Mouse (Mus musculus) heart, embryonic 12.5 days (tissue): ENCODE data around the gene Fam213a. TPM values are rescaled to one million over a fixed set of nuclear protein-coding genes. Genes with fewer than 3 reads are reported as not detected.

ENCODE experiments used
- ATAC-seq: fragments of 200-750 bp; cut with Nextera tagmentation; 2 replicates; pipeline ENCODE4 v1.8.0; 2017; ENCODE audit warnings: moderate TSS enrichment, moderate library complexity; ENCODE audit not compliant: insufficient number of reproducible peaks, low FRiP score
- H3K27ac ChIP-seq: fragments of 300-500 bp; sonication (generic); 2 replicates; pipeline ENCODE4 v1.5.1; 2016; ENCODE audit warnings: mild to moderate bottlenecking, moderate library complexity; ENCODE audit not compliant: poor library complexity, severe bottlenecking
- H3K27me3 ChIP-seq: fragments of 300-500 bp; sonication (generic); replicated peaks from 2 replicates; pipeline ENCODE4 v1.6.1; 2016; ENCODE audit warnings: mild to moderate bottlenecking, moderate library complexity
- H3K36me3 ChIP-seq: fragments of 300-500 bp; sonication (generic); 2 replicates; pipeline ENCODE4 v1.6.1; 2016; ENCODE audit warnings: mild to moderate bottlenecking, moderate library complexity
- H3K4me1 ChIP-seq: fragments of 300-500 bp; sonication (generic); replicated peaks from 2 replicates; pipeline ENCODE4 v1.6.1; 2016; ENCODE audit warnings: mild to moderate bottlenecking
- H3K4me2 ChIP-seq: fragments of 300-500 bp; sonication (generic); 2 replicates; pipeline ENCODE4 v1.6.1; 2016; ENCODE audit warnings: mild to moderate bottlenecking, moderate library complexity
- H3K4me3 ChIP-seq: fragments of 300-500 bp; sonication (generic); 2 replicates; pipeline ENCODE4 v1.5.1; 2016; ENCODE audit warnings: mild to moderate bottlenecking
- H3K9ac ChIP-seq: fragments of 300-500 bp; sonication (generic); 2 replicates; pipeline ENCODE4 v1.6.1; 2016; ENCODE audit warnings: mild to moderate bottlenecking, moderate library complexity
- H3K9me3 ChIP-seq: fragments of 300-500 bp; sonication (generic); replicated peaks from 2 replicates; pipeline ENCODE4 v1.6.1; 2016; ENCODE audit warnings: mild to moderate bottlenecking, moderate library complexity
- WGBS: fragments of 180-500 bp; shearing (Covaris S2); methylation state at CpG from one replicate; pipeline ENCODE4 v1.1.7; 2016; 5-methylcytosine and 5-hydroxymethylcytosine counted together
- polyA plus RNA-seq: library from polyadenylated mRNA; unstranded; fragments of >200 nt; fragmentation: Nextera tagmentation; extraction: Ambion mirVana; gene quantifications from 2 replicates; pipeline ENCODE4 v1.2.1, GENCODE M21; 2016

Fam213a gene
- polyA plus RNA-seq, 1 experiment from 2014 or later = 58.7 TPM

DNA sequence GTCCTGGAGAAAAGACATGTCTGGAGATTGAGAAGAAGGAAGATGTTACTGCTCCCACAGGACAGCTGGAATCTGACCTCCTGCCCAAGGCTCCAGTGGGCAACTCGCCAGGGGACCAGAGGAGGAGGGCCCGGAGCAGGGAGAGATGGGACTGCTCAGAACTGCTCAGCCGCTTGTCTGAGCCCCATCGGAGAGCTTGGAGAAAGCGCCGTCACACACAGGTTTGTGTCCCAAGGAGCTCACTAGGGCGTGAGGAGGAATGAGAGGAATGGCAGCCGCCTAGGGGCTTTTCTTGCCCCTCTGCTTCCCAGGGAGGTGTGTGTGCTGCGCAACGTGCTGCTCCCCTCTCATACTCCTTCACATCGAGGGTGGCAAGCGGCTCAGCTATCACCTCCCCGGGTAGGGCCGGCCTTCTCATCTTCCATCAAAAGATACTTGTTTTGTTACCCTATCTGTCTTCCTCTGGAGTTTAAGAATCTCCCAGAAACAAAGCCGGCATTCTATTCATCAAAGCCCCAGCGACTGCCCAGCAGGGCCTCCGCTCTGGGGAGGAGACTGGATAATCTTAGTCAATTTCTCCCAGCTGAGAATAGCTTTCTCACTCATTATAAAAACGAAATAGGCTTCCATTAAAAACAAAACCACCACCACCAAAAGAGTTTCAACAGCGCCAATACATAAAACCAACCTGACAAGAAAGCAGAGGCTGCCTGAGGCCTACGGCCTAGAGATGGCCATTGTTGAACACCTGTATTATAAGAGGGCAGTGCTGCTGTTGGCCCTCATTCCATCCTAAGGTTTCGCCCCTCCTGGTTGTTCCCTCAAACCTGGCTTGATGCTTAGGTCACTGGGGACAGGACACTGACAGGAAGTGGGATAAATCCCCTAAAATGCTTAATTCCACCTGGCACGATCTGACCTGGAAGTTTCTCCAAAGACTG, 9.1 kb downstream of the Fam213a start:
- Histone ChIP-seq H3K4me3 (peak overlapping the region; percentile 17), H3K9me3 (no peaks in the 10 kb centered on the region), H3K27me3 (no peaks in the 10 kb centered on the region), H3K27ac (no peak overlapping the region), H3K36me3 (peaks cover 11% of the 10 kb centered on the region; the same call in 1 of the 2 replicates), H3K4me1 (peaks cover 32% of the 10 kb centered on the region), H3K4me2 (peak overlapping the region; percentile 60), H3K9ac (no peak overlapping the region)
- no peak for ATAC-seq
- WGBS = 24% methylated on average over 22 of the region's 22 CpGs

DNA sequence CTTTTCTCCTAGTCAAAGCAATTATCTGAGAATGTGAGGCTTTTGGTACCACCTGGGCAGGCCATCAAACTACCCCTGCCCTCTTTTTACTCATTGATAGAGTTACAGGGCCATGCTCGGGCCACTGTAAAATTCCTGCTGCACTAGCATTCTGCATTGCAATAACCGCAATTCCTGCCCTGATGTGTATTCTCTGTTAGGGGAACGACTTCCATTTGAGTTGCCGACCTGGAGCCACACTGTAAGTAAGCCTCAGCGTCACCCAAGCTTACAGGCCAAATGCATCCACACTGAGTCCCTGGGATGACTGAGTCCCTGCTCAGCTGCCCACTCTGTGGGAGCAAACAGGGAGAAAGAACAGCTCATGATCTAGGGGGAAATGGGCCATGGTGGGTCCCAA, 12.0 kb downstream of the Fam213a start:
- ATAC-seq = no peak
- Histone ChIP-seq H3K4me2 (no peak overlapping the region), H3K27me3 (no peaks in the 10 kb centered on the region), H3K27ac (no peak overlapping the region), H3K4me1 (peaks cover 14% of the 10 kb centered on the region), H3K4me3 (no peak overlapping the region), H3K9me3 (no peaks in the 10 kb centered on the region), H3K36me3 (peaks cover 19% of the 10 kb centered on the region), H3K9ac (no peak overlapping the region)
- WGBS = 88% methylated on average over 5 of the region's 5 CpGs

DNA sequence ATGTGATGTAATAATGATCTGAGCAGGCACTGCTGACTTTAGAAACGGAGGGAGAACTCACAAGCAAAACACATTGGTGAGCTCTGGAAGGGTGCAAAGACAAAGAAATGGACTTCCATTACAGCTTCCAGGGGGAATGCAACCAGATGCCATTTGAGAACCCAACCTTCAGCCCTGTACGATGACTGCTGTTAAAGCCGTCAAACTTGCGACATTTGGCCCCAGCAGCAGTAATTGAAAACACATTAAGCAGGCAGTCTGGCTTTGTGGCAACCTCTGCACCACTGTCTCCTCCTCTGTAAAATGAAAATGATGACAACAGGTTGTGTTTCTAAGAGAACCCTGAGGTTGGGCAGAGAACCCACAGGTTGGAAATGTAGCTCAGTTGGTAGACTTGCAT, 12.8 kb downstream of the Fam213a start:
- no peak overlapping the region for H3K4me2 ChIP-seq
- H3K36me3 ChIP-seq = peaks cover 19% of the 10 kb centered on the region
- H3K27me3 ChIP-seq = no peaks in the 10 kb centered on the region
- H3K4me3 ChIP-seq = no peak overlapping the region
- peaks cover 14% of the 10 kb centered on the region for H3K4me1 ChIP-seq
- 78% methylated on average over 4 of the region's 4 CpGs for WGBS
- no peaks in the 10 kb centered on the region for H3K9me3 ChIP-seq
- ATAC-seq = no peak
- no peak overlapping the region for H3K9ac ChIP-seq
- no peak overlapping the region for H3K27ac ChIP-seq

DNA sequence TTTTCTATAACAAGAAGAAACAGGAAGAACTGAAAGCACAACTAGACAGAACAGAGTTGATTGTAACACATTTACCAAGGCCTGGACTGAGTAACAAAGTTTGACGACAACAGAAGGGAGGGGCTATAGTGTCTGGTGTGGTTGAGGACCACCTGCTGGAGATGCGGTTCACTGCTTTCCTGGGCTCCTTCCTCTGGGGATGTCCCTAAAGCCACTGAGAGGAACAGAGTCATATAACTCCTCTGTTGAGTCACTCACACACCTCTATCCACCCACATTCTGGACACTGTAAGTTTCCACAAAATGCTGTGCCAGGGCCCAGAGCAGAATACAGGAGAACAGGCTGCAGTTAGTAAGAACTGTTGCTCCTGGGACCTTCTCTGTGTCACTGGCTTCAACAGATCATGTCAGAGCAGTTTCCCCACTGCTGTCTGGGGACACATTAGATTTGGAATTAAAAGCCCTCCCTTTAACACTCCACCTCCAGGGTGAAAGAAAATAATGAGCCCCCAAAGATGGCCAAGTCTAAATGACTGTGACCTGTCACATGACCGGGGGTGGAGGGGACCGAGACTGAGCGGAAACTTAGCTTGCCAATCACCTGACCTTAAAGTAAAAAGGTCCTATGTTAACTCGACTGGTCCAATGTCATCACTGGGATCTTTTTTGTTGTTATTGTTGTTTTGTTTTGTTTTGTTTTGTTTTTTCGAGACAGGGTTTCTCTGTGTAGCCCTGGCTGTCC, 13.5 kb downstream of the Fam213a start:
- Histone ChIP-seq H3K4me1 (peaks cover 13% of the 10 kb centered on the region), H3K9me3 (no peaks in the 10 kb centered on the region), H3K27me3 (no peaks in the 10 kb centered on the region), H3K4me3 (no peak overlapping the region), H3K36me3 (peaks cover 19% of the 10 kb centered on the region), H3K4me2 (no peak overlapping the region), H3K27ac (no peak overlapping the region), H3K9ac (no peak overlapping the region)
- ATAC-seq = no peak
- 82% methylated on average over 7 of the region's 7 CpGs for WGBS

DNA sequence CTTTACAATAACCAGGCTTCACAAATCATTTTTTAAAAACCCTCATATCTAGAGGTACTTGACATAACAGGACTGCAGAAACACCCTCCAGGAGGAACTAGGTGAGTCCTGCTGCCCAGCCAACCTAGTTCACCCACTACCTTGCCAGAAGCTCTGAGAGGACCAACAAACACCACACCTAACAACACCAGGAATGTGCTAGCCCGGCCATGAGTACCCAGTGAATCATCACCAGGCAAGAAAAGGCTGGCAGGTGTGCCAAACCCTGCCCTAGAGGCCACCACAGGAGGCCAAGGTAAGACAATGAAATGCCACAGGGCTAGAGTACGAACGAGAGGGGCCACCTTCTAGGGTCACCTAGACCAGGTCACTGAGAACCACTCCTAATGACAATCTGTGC, 17.4 kb downstream of the Fam213a start:
- Histone ChIP-seq H3K9ac (no peak overlapping the region), H3K36me3 (peaks cover 18% of the 10 kb centered on the region), H3K4me3 (no peak overlapping the region), H3K9me3 (no peaks in the 10 kb centered on the region), H3K4me2 (no peak overlapping the region), H3K27ac (no peak overlapping the region), H3K4me1 (peaks cover 9% of the 10 kb centered on the region), H3K27me3 (no peaks in the 10 kb centered on the region)
- WGBS = 75% methylated on average over 3 of the region's 3 CpGs
- no peak for ATAC-seq

DNA sequence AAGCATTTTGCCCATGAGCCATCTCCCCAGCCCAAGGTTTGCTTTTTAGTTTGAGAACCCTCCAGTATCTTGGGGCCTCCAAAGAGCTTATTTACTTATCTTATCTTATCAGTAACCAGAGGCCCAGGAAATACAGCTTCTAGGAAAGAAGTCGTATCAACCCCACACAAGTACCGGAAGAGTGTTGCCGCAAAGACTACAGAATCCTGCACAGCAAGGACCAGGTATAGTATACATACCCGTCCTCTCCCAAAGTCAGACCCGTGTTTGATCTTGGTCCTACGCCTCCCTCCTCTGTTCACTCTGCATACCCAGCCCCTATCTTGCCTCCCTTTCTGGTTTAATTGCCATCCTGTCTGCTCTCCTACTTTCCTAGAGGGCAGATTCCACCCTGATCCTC, 21.1 kb downstream of the Fam213a start:
- H3K36me3 ChIP-seq = peaks cover 5% of the 10 kb centered on the region
- 0 out of 2 replicates have a peak overlapping the region, but pooled peaks have one; percentile 3 for H3K4me2 ChIP-seq
- no peak overlapping the region for H3K4me3 ChIP-seq
- ATAC-seq = peak; percentile 60; the same call in 1 of the 2 replicates
- H3K4me1 ChIP-seq = peaks cover 9% of the 10 kb centered on the region
- no peak overlapping the region for H3K27ac ChIP-seq
- no peaks in the 10 kb centered on the region for H3K9me3 ChIP-seq
- no peak overlapping the region for H3K9ac ChIP-seq
- WGBS = 12% methylated on average over 6 of the region's 6 CpGs
- H3K27me3 ChIP-seq = no peaks in the 10 kb centered on the region

DNA sequence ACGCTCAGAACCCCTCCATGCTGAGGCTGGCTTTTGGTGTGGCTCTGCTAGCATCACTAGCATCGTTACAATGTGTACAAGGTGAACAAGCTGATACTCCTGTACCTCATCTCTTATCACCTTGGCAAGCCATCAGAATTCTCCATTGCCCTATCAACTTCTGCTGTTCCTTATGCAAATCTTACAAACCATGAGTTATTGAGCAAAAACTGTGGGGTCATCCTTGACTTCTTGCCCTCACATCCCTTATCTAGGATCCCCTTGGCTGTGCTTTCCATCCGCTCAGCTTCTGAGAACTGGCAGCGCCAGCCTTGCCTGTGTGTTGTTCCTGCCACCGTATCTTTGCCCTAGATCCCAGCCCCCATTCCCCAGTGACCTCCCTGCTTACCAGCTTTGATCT, 24.8 kb downstream of the Fam213a start:
- no peak for ATAC-seq
- whole genome bisulfite sequencing = 68% methylated on average over 5 of the region's 5 CpGs
- no peak overlapping the region for H3K4me2 ChIP-seq
- no peak overlapping the region for H3K9ac ChIP-seq
- H3K4me1 ChIP-seq = peaks cover 9% of the 10 kb centered on the region
- no peak overlapping the region for H3K4me3 ChIP-seq
- no peaks in the 10 kb centered on the region for H3K9me3 ChIP-seq
- H3K27me3 ChIP-seq = no peaks in the 10 kb centered on the region
- no peak overlapping the region for H3K27ac ChIP-seq
- no peaks in the 10 kb centered on the region for H3K36me3 ChIP-seq

DNA sequence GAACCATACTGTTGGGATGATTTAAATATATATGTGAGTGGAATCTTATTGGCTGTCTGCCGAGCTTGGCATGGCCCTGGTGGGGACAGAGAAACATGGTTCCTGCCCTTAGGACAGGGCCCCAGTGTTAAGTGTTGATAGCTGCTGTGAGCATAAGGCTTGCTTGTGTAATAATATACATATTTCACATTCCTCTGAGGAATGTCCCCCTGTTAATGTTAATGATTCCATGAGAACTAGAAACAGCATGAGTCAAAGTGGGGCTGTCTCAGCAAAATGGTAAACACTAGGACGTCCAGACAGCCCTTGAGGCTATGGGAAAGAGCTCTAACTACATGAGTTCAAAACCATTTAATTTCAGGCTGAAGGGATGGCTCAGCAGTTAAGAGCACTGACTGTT, 26.4 kb downstream of the Fam213a start:
- H3K4me2 ChIP-seq = no peak overlapping the region
- no peak overlapping the region for H3K4me3 ChIP-seq
- peaks cover 3% of the 10 kb centered on the region for H3K4me1 ChIP-seq
- ATAC-seq = no peak
- H3K27ac ChIP-seq = no peak overlapping the region
- no peak overlapping the region for H3K9ac ChIP-seq
- WGBS = 83% methylated on average over 2 of the region's 2 CpGs
- no peaks in the 10 kb centered on the region for H3K9me3 ChIP-seq
- no peaks in the 10 kb centered on the region for H3K36me3 ChIP-seq
- H3K27me3 ChIP-seq = no peaks in the 10 kb centered on the region

DNA sequence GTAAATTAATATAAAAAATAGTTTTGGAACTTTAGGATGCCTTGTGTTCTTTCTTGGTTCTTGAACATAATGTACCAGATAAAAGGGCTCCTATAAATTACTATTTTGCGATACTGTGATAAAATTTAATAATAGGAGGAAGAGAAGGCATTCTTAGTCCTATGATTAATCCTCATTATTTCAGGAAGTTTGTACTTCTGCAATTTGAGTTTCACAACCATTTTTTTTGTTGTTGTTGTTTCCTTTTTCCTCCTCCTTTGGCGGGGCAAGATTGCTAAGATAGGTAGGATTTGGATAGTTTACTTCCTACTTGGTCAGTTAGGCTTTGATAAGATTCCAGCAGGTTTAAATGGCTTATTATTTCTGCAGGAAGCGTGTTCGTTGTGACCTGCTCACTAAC, 28.0 kb downstream of the Fam213a start:
- no peak overlapping the region for H3K27ac ChIP-seq
- no peaks in the 10 kb centered on the region for H3K4me1 ChIP-seq
- H3K27me3 ChIP-seq = no peaks in the 10 kb centered on the region
- H3K9ac ChIP-seq = no peak overlapping the region
- H3K9me3 ChIP-seq = no peaks in the 10 kb centered on the region
- H3K4me3 ChIP-seq = no peak overlapping the region
- no peak overlapping the region for H3K4me2 ChIP-seq
- no peak for ATAC-seq
- whole genome bisulfite sequencing = 79% methylated on average over 4 of the region's 4 CpGs
- H3K36me3 ChIP-seq = no peaks in the 10 kb centered on the region

DNA sequence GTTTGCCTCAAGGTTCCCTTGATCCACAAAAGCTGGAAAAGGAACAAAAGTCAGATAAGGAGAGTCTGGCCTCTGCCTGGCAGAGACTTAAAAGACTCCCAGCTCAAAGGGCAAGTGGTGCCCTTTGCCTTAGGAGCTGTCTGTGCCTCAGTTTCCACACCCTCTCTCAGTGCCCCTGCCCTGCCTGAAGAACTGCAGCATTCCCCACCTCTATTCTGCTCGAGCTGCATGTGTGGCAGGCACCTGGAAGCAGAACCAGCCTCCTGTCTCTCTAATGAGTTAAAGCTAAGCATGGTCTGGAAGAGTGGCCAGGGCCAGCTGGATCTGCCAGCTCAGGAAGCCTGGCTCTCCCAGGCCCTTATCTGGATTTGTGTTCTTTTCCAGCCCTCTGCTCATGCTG, 33.9 kb downstream of the Fam213a start:
- Histone ChIP-seq H3K4me2 (no peak overlapping the region), H3K9me3 (no peaks in the 10 kb centered on the region), H3K27ac (no peak overlapping the region), H3K36me3 (no peaks in the 10 kb centered on the region), H3K4me1 (peaks cover 7% of the 10 kb centered on the region), H3K27me3 (no peaks in the 10 kb centered on the region), H3K4me3 (no peak overlapping the region), H3K9ac (no peak overlapping the region)
- ATAC-seq = no peak
- WGBS = 21% methylated on average over 1 of the region's 1 CpGs

DNA sequence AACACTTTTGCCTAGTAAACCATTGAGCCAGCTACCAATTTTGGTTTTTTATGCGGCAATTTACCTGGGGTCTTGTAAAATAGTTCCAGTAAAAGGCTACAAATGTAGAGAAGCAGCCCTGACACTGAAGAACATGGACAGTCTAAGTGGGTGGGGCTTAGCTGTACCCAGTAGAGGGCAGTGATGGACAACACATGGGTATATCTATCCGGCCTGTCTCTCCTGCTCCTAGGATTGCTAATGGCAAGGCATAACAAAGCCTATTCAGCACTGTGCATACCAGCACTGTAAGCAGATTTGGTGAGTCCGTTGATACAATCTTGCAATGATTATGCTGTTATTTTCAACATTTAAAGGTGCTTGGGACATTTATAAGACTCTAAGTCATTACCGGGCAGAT, 34.6 kb downstream of the Fam213a start:
- 40% methylated on average over 4 of the region's 4 CpGs for WGBS

More for the DNA sequence above, 34.6 kb downstream of the Fam213a start:
- no peak overlapping the region for H3K9ac ChIP-seq
- H3K9me3 ChIP-seq = no peaks in the 10 kb centered on the region
- H3K36me3 ChIP-seq = no peaks in the 10 kb centered on the region
- peaks cover 7% of the 10 kb centered on the region for H3K4me1 ChIP-seq
- peak; percentile 74; the same call in 1 of the 2 replicates for ATAC-seq
- no peaks in the 10 kb centered on the region for H3K27me3 ChIP-seq
- no peak overlapping the region for H3K27ac ChIP-seq
- H3K4me3 ChIP-seq = no peak overlapping the region
- H3K4me2 ChIP-seq = no peak overlapping the region
